In the genomic region with DNA sequence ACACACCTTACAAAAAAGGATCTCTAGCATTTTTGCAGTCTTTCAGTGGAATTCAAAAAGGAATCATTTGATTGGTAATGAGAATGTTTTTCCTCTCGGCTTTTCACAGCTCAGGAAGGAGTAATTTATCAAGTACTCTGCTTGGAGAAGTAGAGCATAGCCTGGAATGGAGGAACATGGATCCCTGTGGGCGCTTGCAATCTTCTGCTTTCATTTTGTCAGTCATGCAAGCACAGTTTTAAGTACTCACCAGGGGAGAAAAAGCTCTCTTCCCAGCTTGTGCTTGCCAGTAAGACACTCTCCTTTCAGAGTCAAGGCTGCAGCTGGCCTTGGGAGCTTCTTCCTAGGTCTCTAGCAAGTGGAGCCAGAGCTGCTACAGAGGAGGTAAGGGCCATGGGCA, we compare ENCODE assay signal across 24 mouse cellular contexts. TPM values are rescaled to one million over a fixed set of nuclear protein-coding genes. Genes with fewer than 3 reads are reported as not detected.
DNase-seq lines count a peak whose midpoint lies in the region; ATAC-seq and TF ChIP-seq lines count a peak whose summit lies in the region.
"Had no signal": no experiment of that assay in that cellular context is flagged by ENCODE, and none has a peak within 500 bp of the region (broad histone marks: within the 10 kb centered on the region; RNA-seq: fewer than 3 reads in every experiment).

No protein-coding gene starts in this region.

- no peak for TF ChIP-seq CTCF in left cerebral cortex, adult 2 months (IDR thresholded peaks at IDR 0.05)
- TF ChIP-seq CTCF in midbrain, postnatal 0 days (IDR thresholded peaks at IDR 0.05), result no peak

- H3K4me3 ChIP-seq in hindbrain, embryonic 16.5 days (ENCODE audit: low read length), result no peak overlapping the region
- H3K4me3 ChIP-seq in hindbrain, embryonic 14.5 days (replicated peaks; ENCODE audit: low read length), result no peak overlapping the region
- H3K4me3 ChIP-seq in left cerebral cortex, adult 2 months, result no peak overlapping the region
- H3K4me3 ChIP-seq in midbrain, postnatal 0 days (ENCODE audit: low read depth, low read length), result no peak overlapping the region
- H3K4me3 ChIP-seq in midbrain, embryonic 16.5 days (ENCODE audit: low read depth, low read length), result no peak overlapping the region
- H3K4me3 ChIP-seq: forebrain, embryonic 10.5 days; forebrain, embryonic 13.5 days; heart, embryonic 12.5 days; heart, embryonic 15.5 days; intestine, embryonic 15.5 days had no signal

- H3K27ac ChIP-seq in hindbrain, embryonic 16.5 days (ENCODE audit: low read depth, low read length), result peak overlapping the region; percentile 33
- no peak overlapping the region for H3K27ac ChIP-seq in hindbrain, embryonic 14.5 days
- H3K27ac ChIP-seq in left cerebral cortex, adult 2 months, result peak overlapping the region; percentile 61; the same call in 1 of the 2 replicates
- H3K27ac ChIP-seq in midbrain, postnatal 0 days (ENCODE audit: low read depth, low read length), result no peak overlapping the region
- no peak overlapping the region for H3K27ac ChIP-seq in midbrain, embryonic 16.5 days (ENCODE audit: low read length)
- H3K27ac ChIP-seq: forebrain, embryonic 10.5 days; forebrain, embryonic 13.5 days; heart, embryonic 15.5 days; intestine, embryonic 15.5 days had no signal

- H3K27me3 ChIP-seq in hindbrain, embryonic 16.5 days (replicated peaks; ENCODE audit: control insufficient read depth, insufficient read depth, low read length), result no peaks in the 10 kb centered on the region
- H3K27me3 ChIP-seq in hindbrain, embryonic 14.5 days (ENCODE audit: control insufficient read depth, insufficient read depth, low read length), result no peaks in the 10 kb centered on the region
- no peaks in the 10 kb centered on the region for H3K27me3 ChIP-seq in midbrain, postnatal 0 days (ENCODE audit: insufficient read depth, low read length)
- H3K27me3 ChIP-seq in midbrain, embryonic 16.5 days (ENCODE audit: control insufficient read depth, insufficient read depth, low read depth, low read length), result no peaks in the 10 kb centered on the region
- H3K27me3 ChIP-seq: forebrain, embryonic 13.5 days; heart, embryonic 12.5 days; heart, embryonic 15.5 days; intestine, embryonic 15.5 days had no signal

- H3K4me2 ChIP-seq in hindbrain, embryonic 16.5 days (ENCODE audit: low read length), result no peak overlapping the region
- H3K4me2 ChIP-seq in hindbrain, embryonic 14.5 days (replicated peaks), result no peak overlapping the region
- no peak overlapping the region for H3K4me2 ChIP-seq in midbrain, postnatal 0 days (ENCODE audit: low read depth, low read length, poor library complexity, severe bottlenecking)
- H3K4me2 ChIP-seq in midbrain, embryonic 16.5 days (ENCODE audit: low read length), result no peak overlapping the region
- H3K4me2 ChIP-seq: forebrain, embryonic 13.5 days; heart, embryonic 12.5 days; heart, embryonic 15.5 days; intestine, embryonic 15.5 days had no signal

- 60% methylated on average over 2 of the region's 2 CpGs for WGBS in hindbrain, embryonic 16.5 days
- WGBS in hindbrain, embryonic 14.5 days, result 60% methylated on average over 2 of the region's 2 CpGs
- WGBS in midbrain, postnatal 0 days, result 72% methylated on average over 2 of the region's 2 CpGs
- 65% methylated on average over 2 of the region's 2 CpGs for WGBS in midbrain, embryonic 16.5 days

- peaks cover 8% of the 10 kb centered on the region for H3K4me1 ChIP-seq in hindbrain, embryonic 16.5 days (ENCODE audit: control insufficient read depth, insufficient read depth, low read depth, low read length)
- H3K4me1 ChIP-seq in hindbrain, embryonic 14.5 days (replicated peaks; ENCODE audit: control insufficient read depth, insufficient read depth, low read length), result peaks cover 11% of the 10 kb centered on the region
- peaks cover 8% of the 10 kb centered on the region for H3K4me1 ChIP-seq in midbrain, postnatal 0 days (ENCODE audit: insufficient read depth, low read length)
- H3K4me1 ChIP-seq in midbrain, embryonic 16.5 days (ENCODE audit: control insufficient read depth, insufficient read depth, low read length), result peaks cover 13% of the 10 kb centered on the region

- no peaks in the 10 kb centered on the region for H3K36me3 ChIP-seq in hindbrain, embryonic 16.5 days (ENCODE audit: control insufficient read depth, insufficient read depth, low read length)
- H3K36me3 ChIP-seq in hindbrain, embryonic 14.5 days (replicated peaks; ENCODE audit: control insufficient read depth, insufficient read depth), result no peaks in the 10 kb centered on the region
- H3K36me3 ChIP-seq in midbrain, postnatal 0 days (ENCODE audit: insufficient read depth, low read length), result no peaks in the 10 kb centered on the region
- H3K36me3 ChIP-seq in midbrain, embryonic 16.5 days (ENCODE audit: control insufficient read depth, insufficient read depth, low read length), result no peaks in the 10 kb centered on the region
- H3K36me3 ChIP-seq: forebrain, embryonic 10.5 days; heart, embryonic 12.5 days; heart, embryonic 15.5 days; intestine, embryonic 15.5 days had no signal

- H3K9me3 ChIP-seq in hindbrain, embryonic 16.5 days (ENCODE audit: control insufficient read depth, low read length), result no peaks in the 10 kb centered on the region
- no peaks in the 10 kb centered on the region for H3K9me3 ChIP-seq in hindbrain, embryonic 14.5 days (ENCODE audit: control insufficient read depth, low read length)
- no peaks in the 10 kb centered on the region for H3K9me3 ChIP-seq in midbrain, postnatal 0 days (ENCODE audit: low read length)
- no peaks in the 10 kb centered on the region for H3K9me3 ChIP-seq in midbrain, embryonic 16.5 days (replicated peaks; ENCODE audit: control insufficient read depth, low read length, poor library complexity, severe bottlenecking)
- H3K9me3 ChIP-seq: forebrain, embryonic 13.5 days; heart, embryonic 15.5 days; intestine, embryonic 15.5 days had no signal

- intact Hi-C loops in left cerebral cortex, adult 2 months (cut with DNase I), result no loop called here

- DNase-seq in hindbrain, embryonic 14.5 days (ENCODE audit: low spot score), result no peak
- DNase-seq in left cerebral cortex, adult 2 months (ENCODE audit: extremely low spot score in 1 of 2, low spot score in 2 of 2), result no peak
- DNase-seq in left cerebral cortex, adult 8-10 months (ENCODE audit: low spot score in 2 of 2), result no peak
- DNase-seq in midbrain, postnatal 0 days (ENCODE audit: low spot score), result peak; percentile 47
- DNase-seq in embryo, embryonic 11 days, result no peak
- DNase-seq: adrenal gland, adult 2 months; adrenal gland, postnatal 14 days; cerebellum, adult 8-10 months; cerebellum, postnatal 36 days; gastrocnemius, postnatal 25 days; heart, adult 18-20 months; heart, postnatal 10 days; heart, postnatal 36 days had no signal

- no peak for ATAC-seq in hindbrain, embryonic 16.5 days
- no peak for ATAC-seq in hindbrain, embryonic 14.5 days (ENCODE audit: low FRiP score)
- no peak for ATAC-seq in midbrain, postnatal 0 days (ENCODE audit: low FRiP score)
- no peak for ATAC-seq in midbrain, embryonic 16.5 days
- ATAC-seq: CD4-positive, CD25-positive, alpha-beta regulatory T cell, adult 4 months; forebrain, embryonic 13.5 days; forebrain, embryonic 16.5 days; intestine, embryonic 15.5 days had no signal

- H3K9ac ChIP-seq in hindbrain, embryonic 16.5 days (ENCODE audit: low read depth, low read length), result no peak overlapping the region
- H3K9ac ChIP-seq in hindbrain, embryonic 14.5 days, result no peak overlapping the region
- no peak overlapping the region for H3K9ac ChIP-seq in midbrain, postnatal 0 days (replicated peaks; ENCODE audit: low read length, poor library complexity, severe bottlenecking)
- H3K9ac ChIP-seq in midbrain, embryonic 16.5 days (ENCODE audit: low read depth, low read length), result no peak overlapping the region
- H3K9ac ChIP-seq: forebrain, embryonic 13.5 days; heart, embryonic 12.5 days; heart, embryonic 15.5 days; intestine, embryonic 15.5 days had no signal

RNA-seq across cellular contexts. Expression of gene Serpinb1b, which starts 5.5 kb away (rescaled TPM):
- 26.4 and 34.9 TPM in 2 replicates for polyA plus RNA-seq in hindbrain, embryonic 16.5 days (2015; fragmentation: Nextera tagmentation; extraction: Ambion mirVana)
- 32.7 and 32.8 TPM in 2 replicates for polyA plus RNA-seq in hindbrain, embryonic 14.5 days (2014; fragmentation: Nextera tagmentation; extraction: Ambion mirVana)
- 1 to 10 TPM in 1 of 2 experiments, under 1 TPM in 1; 0.86 to 1.2 TPM for total RNA-seq in left cerebral cortex, adult 2 months (2021)
- total RNA-seq in left cerebral cortex, adult 8-10 months (2022), result 1 to 10 TPM; 1.5 to 2.4 (median 1.7) TPM
- total RNA-seq in midbrain, postnatal 0 days (2014; rRNA removed), result 1.8 and 3.1 TPM in 2 replicates
- polyA plus RNA-seq in midbrain, postnatal 0 days (2015; fragmentation: Nextera tagmentation; extraction: Ambion mirVana), result 1.6 and 2.3 TPM in 2 replicates
- polyA plus RNA-seq in midbrain, embryonic 16.5 days (2015; fragmentation: Nextera tagmentation; extraction: Ambion mirVana), result 3.2 and 4.3 TPM in 2 replicates
- total RNA-seq: gastrocnemius, adult 8-10 months; gastrocnemius, postnatal 25 days; heart, adult 18-20 months; heart, postnatal 10 days; heart, postnatal 36 days; MEL had no signal
- polyA plus RNA-seq: CD4-positive, CD25-positive, alpha-beta regulatory T cell, adult 4 months; forebrain, embryonic 10.5 days; heart, embryonic 12.5 days had no signal

RNA-seq across cellular contexts. Expression of gene Serpinb9b, which starts 56.6 kb away (rescaled TPM):
- polyA plus RNA-seq in hindbrain, embryonic 16.5 days (2015; fragmentation: Nextera tagmentation; extraction: Ambion mirVana), result 0.14 and 0.17 TPM in 2 replicates
- 0.37 and 0.40 TPM in 2 replicates for polyA plus RNA-seq in hindbrain, embryonic 14.5 days (2014; fragmentation: Nextera tagmentation; extraction: Ambion mirVana)
- under 1 TPM in 1 of 2 experiments, not detected in 1; 0.09 TPM for total RNA-seq in left cerebral cortex, adult 2 months (2021)
- not detected for total RNA-seq in left cerebral cortex, adult 8-10 months (2022)
- 0.66 TPM in 1 of 2 replicates, not detected in the other for total RNA-seq in midbrain, postnatal 0 days (2014; rRNA removed)
- polyA plus RNA-seq in midbrain, postnatal 0 days (2015; fragmentation: Nextera tagmentation; extraction: Ambion mirVana), result 0.20 and 0.36 TPM in 2 replicates
- 0.13 and 0.30 TPM in 2 replicates for polyA plus RNA-seq in midbrain, embryonic 16.5 days (2015; fragmentation: Nextera tagmentation; extraction: Ambion mirVana)
- total RNA-seq: gastrocnemius, adult 8-10 months; gastrocnemius, postnatal 25 days had no signal
- polyA plus RNA-seq: forebrain, embryonic 10.5 days had no signal

Comparison
In these comparisons a context has a peak if more than half of its experiments do, and no peak if none do; other contexts are left out.
1. H3K27ac ChIP-seq: peak in hindbrain, embryonic 16.5 days (single experiment) and left cerebral cortex, adult 2 months (single experiment); none in hindbrain, embryonic 14.5 days (single experiment), midbrain, postnatal 0 days (single experiment) and midbrain, embryonic 16.5 days (single experiment).